Mouse (Mus musculus): ENCODE measurements at regions not wholly inside any gene's neighbourhood (a gene's known extent, or its start where the extent isn't known, plus 50 kb on each side); places are given as distances from the start of the nearest gene placed in this dataset.

- TF ChIP-seq CTCF (IDR thresholded peaks at IDR 0.05; ENCODE audit: low read depth) (no peak), EP300 (optimal IDR thresholded peaks at IDR 0.05) (no peak)
Measured at GRCm38 (mm10) chr2:48445898-48446604, 367.9 kb upstream of the Acvr2a start.
